Mouse (Mus musculus): ENCODE measurements around the gene Hnrnph1. TPM values are rescaled to one million over a fixed set of nuclear protein-coding genes. Genes with fewer than 3 reads are reported as not detected.

Gene Hnrnph1
- polyA plus RNA-seq, 1 experiment, result 65.0 TPM

DNA sequence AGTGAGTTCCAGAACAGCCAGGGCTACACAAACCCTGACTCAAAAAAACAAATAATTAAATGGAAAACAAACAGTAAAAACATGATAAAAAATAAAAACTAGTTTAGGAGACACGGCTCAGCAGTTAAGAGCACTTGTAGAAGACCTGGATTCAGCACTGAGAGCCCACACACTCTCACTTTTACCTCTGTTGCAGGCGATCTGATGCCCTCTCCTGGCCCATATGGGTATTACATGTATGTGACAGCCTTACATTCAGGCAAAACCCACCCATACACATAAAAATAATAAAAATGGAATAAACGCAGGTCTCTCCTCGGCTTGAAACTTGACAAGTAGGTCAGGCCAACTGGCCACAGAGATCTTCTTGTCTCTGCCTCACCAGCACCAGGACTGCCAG is 12.2 kb upstream of the Hnrnph1 start:
- 0% methylated on average over 4 of the region's 4 CpGs for WGBS
- TF ChIP-seq CTCF (conservative IDR thresholded peaks at IDR 0.05; ENCODE audit: insufficient read depth, insufficient read length, low read depth, low read length) (peak; percentile 87), POLR2A (IDR thresholded peaks at IDR 0.05; ENCODE audit: low read depth, low read length) (no peak)
- Histone ChIP-seq H3K36me3 (ENCODE audit: control insufficient read depth, insufficient read depth, low read length) (no peaks in the 10 kb centered on the region), H3K27me3 (replicated peaks; ENCODE audit: control insufficient read depth, insufficient read depth, low read length) (no peaks in the 10 kb centered on the region), H3K4me1 (ENCODE audit: control insufficient read depth, insufficient read depth, low read length) (no peaks in the 10 kb centered on the region), H3K27ac (ENCODE audit: insufficient read depth, low read depth, low read length) (no peak overlapping the region), H3K4me3 (ENCODE audit: insufficient read depth, low read depth, low read length) (no peak overlapping the region)
- DNase-seq, result peak; percentile 88

DNA sequence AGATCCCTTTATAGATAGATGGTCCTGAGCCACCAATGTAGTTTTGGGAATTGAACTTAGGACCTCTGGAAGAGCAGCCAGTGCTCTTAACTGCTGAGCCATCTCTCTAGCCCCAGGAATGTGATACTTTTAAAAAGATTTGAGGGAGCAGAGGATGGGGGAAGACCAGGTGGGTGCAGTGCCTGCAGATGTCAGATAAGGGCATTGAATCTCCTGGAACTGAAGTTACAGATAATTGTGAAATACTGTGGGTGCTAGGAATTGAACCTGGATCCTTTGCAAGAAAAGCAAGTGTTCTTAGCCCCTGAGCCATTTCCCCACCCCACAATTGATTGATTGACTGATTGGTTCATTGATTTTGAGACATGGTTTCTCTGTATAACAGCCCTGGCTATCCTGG is 11.5 kb upstream of the Hnrnph1 start:
- Histone ChIP-seq H3K27me3 (replicated peaks; ENCODE audit: control insufficient read depth, insufficient read depth, low read length) (no peaks in the 10 kb centered on the region), H3K4me1 (ENCODE audit: control insufficient read depth, insufficient read depth, low read length) (no peaks in the 10 kb centered on the region), H3K27ac (ENCODE audit: insufficient read depth, low read depth, low read length) (no peak overlapping the region), H3K4me3 (ENCODE audit: insufficient read depth, low read depth, low read length) (no peak overlapping the region), H3K36me3 (ENCODE audit: control insufficient read depth, insufficient read depth, low read length) (no peaks in the 10 kb centered on the region)
- TF ChIP-seq POLR2A (IDR thresholded peaks at IDR 0.05; ENCODE audit: low read depth, low read length) (no peak), CTCF (conservative IDR thresholded peaks at IDR 0.05; ENCODE audit: insufficient read depth, insufficient read length, low read depth, low read length) (no peak)
- no peak for DNase-seq

DNA sequence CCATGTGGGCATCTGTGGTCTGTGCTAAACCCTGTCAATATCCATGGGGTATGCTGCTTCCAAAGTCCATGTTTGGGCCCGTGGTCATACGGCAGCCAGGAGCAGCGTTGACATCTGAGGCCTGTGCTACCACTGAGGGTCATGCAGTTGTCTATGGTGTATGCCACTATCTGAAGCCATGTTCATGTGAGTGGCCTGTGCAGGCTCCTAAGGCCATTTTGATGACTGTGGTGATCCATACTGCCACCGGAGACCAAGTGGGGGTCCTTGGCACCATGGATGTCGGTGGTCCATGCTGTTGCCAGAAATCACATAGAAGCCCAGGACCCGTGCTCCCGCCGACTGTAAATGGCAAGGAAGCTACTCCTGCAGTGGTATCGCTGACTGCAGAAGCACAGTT is 9.3 kb upstream of the Hnrnph1 start:
- DNase-seq, result no peak
- TF ChIP-seq CTCF (conservative IDR thresholded peaks at IDR 0.05; ENCODE audit: insufficient read depth, insufficient read length, low read depth, low read length) (no peak), POLR2A (IDR thresholded peaks at IDR 0.05; ENCODE audit: low read depth, low read length) (no peak)

DNA sequence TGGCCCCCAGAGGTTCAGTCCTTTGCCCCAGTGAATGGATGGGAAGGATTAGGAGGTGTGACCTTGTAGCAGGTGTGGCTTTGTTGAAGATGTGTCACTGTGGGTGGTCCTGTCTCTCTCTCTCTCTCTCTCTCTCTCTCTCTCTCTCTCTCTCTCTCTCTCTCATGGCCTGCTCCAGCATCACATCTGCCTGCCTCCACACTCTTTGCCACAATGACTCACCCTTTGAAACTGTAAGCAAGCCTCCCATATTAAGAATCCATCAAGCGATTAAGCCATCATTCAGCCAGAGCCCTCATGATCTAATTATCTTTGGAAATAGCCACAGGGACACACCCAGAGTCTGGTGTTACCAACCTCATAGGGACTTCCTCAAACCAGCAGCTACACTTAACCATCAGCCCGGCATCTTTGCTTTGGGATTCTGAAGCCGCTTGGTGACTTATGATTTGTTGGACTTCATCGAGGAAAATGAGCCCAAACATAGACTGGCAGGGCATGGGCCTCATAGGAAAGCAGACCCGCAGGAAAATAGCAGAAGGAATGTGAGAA is 7.4 kb upstream of the Hnrnph1 start:
- no peak for TF ChIP-seq CTCF (conservative IDR thresholded peaks at IDR 0.05; ENCODE audit: insufficient read depth, insufficient read length, low read depth, low read length)
- no peak for TF ChIP-seq POLR2A (IDR thresholded peaks at IDR 0.05; ENCODE audit: low read depth, low read length)
- no peak for DNase-seq
- Histone ChIP-seq H3K4me1 (ENCODE audit: control insufficient read depth, insufficient read depth, low read length) (no peaks in the 10 kb centered on the region), H3K27ac (ENCODE audit: insufficient read depth, low read depth, low read length) (no peak overlapping the region), H3K27me3 (replicated peaks; ENCODE audit: control insufficient read depth, insufficient read depth, low read length) (no peaks in the 10 kb centered on the region), H3K36me3 (ENCODE audit: control insufficient read depth, insufficient read depth, low read length) (no peaks in the 10 kb centered on the region), H3K4me3 (ENCODE audit: insufficient read depth, low read depth, low read length) (no peak overlapping the region)
- 90% methylated on average over 5 of the region's 5 CpGs for WGBS

More for the DNA sequence above, 9.3 kb upstream of the Hnrnph1 start:
- no peaks in the 10 kb centered on the region for H3K36me3 ChIP-seq (ENCODE audit: control insufficient read depth, insufficient read depth, low read length)
- H3K27ac ChIP-seq (ENCODE audit: insufficient read depth, low read depth, low read length), result no peak overlapping the region
- no peak overlapping the region for H3K4me3 ChIP-seq (ENCODE audit: insufficient read depth, low read depth, low read length)
- H3K27me3 ChIP-seq (replicated peaks; ENCODE audit: control insufficient read depth, insufficient read depth, low read length), result no peaks in the 10 kb centered on the region
- WGBS, result 94% methylated on average over 9 of the region's 9 CpGs
- H3K4me1 ChIP-seq (ENCODE audit: control insufficient read depth, insufficient read depth, low read length), result no peaks in the 10 kb centered on the region

DNA sequence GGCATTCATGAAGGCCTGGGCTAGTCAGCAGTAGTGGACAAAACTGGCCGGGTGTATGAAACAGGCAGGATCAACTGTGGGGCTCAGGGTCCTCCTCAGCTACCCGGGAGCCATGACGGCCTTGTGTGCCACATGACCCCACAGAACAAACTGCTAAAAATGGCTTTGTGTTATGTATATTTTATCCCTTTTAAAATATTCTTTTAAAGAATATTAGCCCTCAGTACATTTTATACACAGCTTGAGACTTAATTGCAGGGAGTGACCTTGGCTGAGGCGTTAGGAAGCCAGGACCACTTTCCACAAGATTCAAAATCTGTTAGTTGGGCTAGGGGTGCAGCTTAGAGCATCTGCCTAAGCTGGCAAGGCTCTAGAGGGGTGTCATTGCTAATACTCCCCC is 5.8 kb upstream of the Hnrnph1 start:
- H3K4me3 ChIP-seq (ENCODE audit: insufficient read depth, low read depth, low read length), result no peak overlapping the region
- no peak for TF ChIP-seq CTCF (conservative IDR thresholded peaks at IDR 0.05; ENCODE audit: insufficient read depth, insufficient read length, low read depth, low read length)
- 58% methylated on average over 4 of the region's 4 CpGs for WGBS

DNA sequence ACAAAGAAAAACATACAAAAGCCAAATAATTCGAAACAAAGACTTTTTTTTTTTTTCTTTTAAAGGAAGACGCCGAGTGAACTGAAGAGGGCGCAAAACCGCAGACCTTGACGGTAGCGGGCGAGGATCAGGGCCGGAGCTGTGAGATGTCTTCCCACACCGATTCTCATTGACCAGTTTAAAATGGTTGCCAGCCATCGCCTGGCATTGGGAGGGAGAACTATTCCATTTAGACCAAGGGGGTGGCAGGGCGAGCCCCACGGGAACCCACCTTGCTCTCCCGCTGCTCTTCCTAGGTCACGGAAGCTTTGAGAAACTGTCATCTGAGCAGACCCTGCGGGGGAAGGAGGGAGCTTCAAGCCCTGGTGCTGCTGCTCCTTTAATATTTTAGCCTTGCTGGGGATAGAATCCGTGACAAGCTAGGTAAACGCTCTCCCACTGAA is 5.4 kb upstream of the Hnrnph1 start:
- TF ChIP-seq POLR2A (IDR thresholded peaks at IDR 0.05; ENCODE audit: low read depth, low read length) (no peak), CTCF (conservative IDR thresholded peaks at IDR 0.05; ENCODE audit: insufficient read depth, insufficient read length, low read depth, low read length) (peak; percentile 58)
- DNase-seq, result peak; percentile 71
- Histone ChIP-seq H3K27ac (ENCODE audit: insufficient read depth, low read depth, low read length) (no peak overlapping the region), H3K4me1 (ENCODE audit: control insufficient read depth, insufficient read depth, low read length) (peaks cover 4% of the 10 kb centered on the region; the same call in 1 of the 2 replicates), H3K36me3 (ENCODE audit: control insufficient read depth, insufficient read depth, low read length) (no peaks in the 10 kb centered on the region), H3K4me3 (ENCODE audit: insufficient read depth, low read depth, low read length) (peak overlapping the region; percentile 51), H3K27me3 (replicated peaks; ENCODE audit: control insufficient read depth, insufficient read depth, low read length) (no peaks in the 10 kb centered on the region)
- 5% methylated on average over 18 of the region's 18 CpGs for WGBS

More for the DNA sequence above, 5.8 kb upstream of the Hnrnph1 start:
- no peaks in the 10 kb centered on the region for H3K4me1 ChIP-seq (ENCODE audit: control insufficient read depth, insufficient read depth, low read length)
- no peak overlapping the region for H3K27ac ChIP-seq (ENCODE audit: insufficient read depth, low read depth, low read length)
- no peak for DNase-seq
- H3K27me3 ChIP-seq (replicated peaks; ENCODE audit: control insufficient read depth, insufficient read depth, low read length), result no peaks in the 10 kb centered on the region
- H3K36me3 ChIP-seq (ENCODE audit: control insufficient read depth, insufficient read depth, low read length), result no peaks in the 10 kb centered on the region

DNA sequence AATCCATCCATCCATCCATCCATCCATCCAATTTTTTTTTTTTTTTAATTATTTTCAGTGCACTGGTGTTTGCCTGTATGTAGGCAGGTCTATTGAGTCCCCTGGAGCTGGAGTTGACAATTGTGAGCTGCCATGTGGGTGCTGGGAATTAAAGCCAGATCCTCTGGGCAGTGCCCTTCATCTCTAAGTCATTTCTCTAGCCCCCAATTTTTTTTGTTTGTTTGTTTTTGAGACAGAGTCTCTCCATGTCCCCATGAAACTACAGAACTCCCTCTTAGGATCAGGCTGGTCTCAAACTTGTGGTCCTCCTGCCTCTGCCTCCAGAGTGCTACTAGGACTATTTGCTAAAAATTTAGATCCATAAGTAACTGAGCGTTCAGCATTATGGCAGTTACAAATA is 4.9 kb upstream of the Hnrnph1 start:
- H3K4me3 ChIP-seq (ENCODE audit: insufficient read depth, low read depth, low read length), result no peak overlapping the region
- DNase-seq, result no peak
- no peaks in the 10 kb centered on the region for H3K27me3 ChIP-seq (replicated peaks; ENCODE audit: control insufficient read depth, insufficient read depth, low read length)
- peaks cover 4% of the 10 kb centered on the region; the same call in 1 of the 2 replicates for H3K4me1 ChIP-seq (ENCODE audit: control insufficient read depth, insufficient read depth, low read length)
- H3K27ac ChIP-seq (ENCODE audit: insufficient read depth, low read depth, low read length), result no peak overlapping the region
- no peak for TF ChIP-seq CTCF (conservative IDR thresholded peaks at IDR 0.05; ENCODE audit: insufficient read depth, insufficient read length, low read depth, low read length)
- no peak for TF ChIP-seq POLR2A (IDR thresholded peaks at IDR 0.05; ENCODE audit: low read depth, low read length)
- 100% methylated on average over 1 of the region's 1 CpGs for WGBS
- no peaks in the 10 kb centered on the region for H3K36me3 ChIP-seq (ENCODE audit: control insufficient read depth, insufficient read depth, low read length)

All from kidney, adult 2 months (tissue).